Mouse (Mus musculus): ENCODE results near the gene Pus7l. TPM values are rescaled to one million over a fixed set of nuclear protein-coding genes. Genes with fewer than 3 reads are reported as not detected.

The Pus7l gene
- polyA plus RNA-seq (2014; fragmentation: Nextera tagmentation; extraction: Ambion mirVana): 4.7 and 5.9 TPM in 2 replicates

DNA sequence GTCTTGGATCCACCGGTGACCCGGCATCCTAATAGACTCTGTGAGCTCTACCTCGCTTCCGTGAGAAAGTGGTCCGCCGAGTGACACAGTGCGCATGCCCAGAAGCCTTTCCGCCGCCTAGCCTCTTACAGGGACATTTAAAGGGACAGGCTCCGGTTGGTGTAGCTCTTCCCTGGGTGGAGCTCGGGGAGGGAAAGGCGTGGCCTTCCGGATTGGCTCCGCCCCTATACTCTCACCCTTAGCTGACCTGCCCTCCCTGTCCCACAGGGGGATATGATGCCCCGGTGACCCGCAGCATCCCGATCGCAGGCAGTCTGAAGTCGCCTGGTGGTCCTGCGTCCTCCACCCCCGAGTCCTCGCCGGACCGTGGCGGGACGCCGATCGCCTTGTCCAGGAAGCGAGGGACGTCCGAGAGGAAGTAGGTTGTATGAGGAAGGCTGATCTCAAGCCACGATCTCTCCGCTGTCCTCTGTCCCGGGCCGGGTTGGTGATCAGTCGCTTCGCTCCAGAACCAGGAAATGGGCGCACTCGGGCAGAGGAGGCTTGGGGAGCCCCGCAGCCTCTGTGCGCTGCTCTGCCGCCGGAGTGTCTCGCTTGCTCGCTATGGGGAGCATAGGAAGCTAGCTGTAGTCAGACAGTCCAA lies at the start of gene Pus7l, which contains the start of gene Irak4:
Gene Pus7l (minus strand): TSS at position 139 of the 643 bp plus-strand sequence.
Gene Irak4 (plus strand): TSS at position 235 of the 643 bp plus-strand sequence.
- under 1% methylated on average over 43 of the region's 45 CpGs for WGBS (ENCODE audit: insufficient replicate concordance)
- Histone ChIP-seq H3K4me1 (ENCODE audit: control insufficient read depth, insufficient read depth, low read length) (peaks cover 5% of the 10 kb centered on the region), H3K27me3 (ENCODE audit: control insufficient read depth, insufficient read depth, low read length) (no peaks in the 10 kb centered on the region), H3K36me3 (ENCODE audit: control insufficient read depth, insufficient read depth, low read length) (no peaks in the 10 kb centered on the region), H3K9me3 (replicated peaks; ENCODE audit: control insufficient read depth, low read length) (no peaks in the 10 kb centered on the region), H3K9ac (ENCODE audit: low read depth, low read length) (peak within 1 kb of the TSS; percentile 75), H3K4me2 (peak within 1 kb of the TSS; percentile 78), H3K27ac (ENCODE audit: low read depth, low read length) (no peak within 1 kb of the TSS), H3K4me3 (ENCODE audit: low read depth, low read length) (peak within 1 kb of the TSS; percentile 71)
- ATAC-seq (replicated peaks; ENCODE audit: insufficient number of reproducible peaks, low FRiP score, low TSS enrichment): peak; percentile 98

DNA sequence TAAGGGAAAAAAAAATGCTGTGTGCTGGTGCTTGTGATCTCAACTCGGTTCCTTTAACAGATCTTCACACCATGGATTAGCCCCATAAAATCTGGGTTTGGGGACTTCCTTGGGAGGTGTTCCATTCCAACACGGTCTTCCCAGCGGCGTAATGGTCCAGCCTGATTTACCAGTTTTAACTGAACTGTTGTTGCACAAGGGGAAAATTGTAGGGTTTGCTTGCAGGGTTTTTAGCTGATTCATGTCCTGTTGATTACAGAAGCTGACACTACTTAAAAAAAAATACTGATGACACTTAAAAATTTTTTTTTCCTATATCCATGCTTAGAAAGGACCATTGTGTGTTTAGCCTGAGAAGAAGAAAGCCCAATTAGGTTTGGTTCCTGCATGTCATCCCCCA lies 48.0 kb upstream of the Pus7l start:
- no peak overlapping the region for H3K4me2 ChIP-seq
- 83% methylated on average over 4 of the region's 4 CpGs for whole genome bisulfite sequencing (ENCODE audit: insufficient replicate concordance)
- H3K4me3 ChIP-seq (ENCODE audit: low read depth, low read length): no peak overlapping the region
- no peaks in the 10 kb centered on the region for H3K36me3 ChIP-seq (ENCODE audit: control insufficient read depth, insufficient read depth, low read length)
- no peak overlapping the region for H3K27ac ChIP-seq (ENCODE audit: low read depth, low read length)
- no peak overlapping the region for H3K9ac ChIP-seq (ENCODE audit: low read depth, low read length)
- no peaks in the 10 kb centered on the region for H3K9me3 ChIP-seq (replicated peaks; ENCODE audit: control insufficient read depth, low read length)
- no peak for ATAC-seq (replicated peaks; ENCODE audit: insufficient number of reproducible peaks, low FRiP score, low TSS enrichment)
- H3K27me3 ChIP-seq (ENCODE audit: control insufficient read depth, insufficient read depth, low read length): no peaks in the 10 kb centered on the region
- no peaks in the 10 kb centered on the region for H3K4me1 ChIP-seq (ENCODE audit: control insufficient read depth, insufficient read depth, low read length)

DNA sequence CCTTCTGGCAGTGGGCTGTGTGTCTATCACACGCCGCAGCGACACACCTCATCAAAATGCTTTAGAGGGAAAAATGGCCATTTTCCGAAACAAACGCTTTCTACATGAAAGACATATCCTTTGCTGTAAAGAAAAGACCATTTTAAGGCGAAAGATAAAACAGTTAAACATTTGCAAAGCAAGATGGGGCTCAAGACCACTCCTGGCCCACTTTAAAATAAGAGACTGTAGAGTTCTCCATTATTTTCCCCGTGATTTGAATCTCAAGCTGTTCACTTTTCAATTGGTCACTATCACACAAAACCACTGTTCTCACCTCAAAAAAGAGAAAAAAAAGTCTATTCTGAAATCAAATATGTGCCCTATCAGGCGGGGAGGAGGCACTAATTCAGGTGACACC lies 46.7 kb upstream of the Pus7l start:
- no peaks in the 10 kb centered on the region for H3K27me3 ChIP-seq (ENCODE audit: control insufficient read depth, insufficient read depth, low read length)
- peak overlapping the region; percentile 85 for H3K4me3 ChIP-seq (ENCODE audit: low read depth, low read length)
- H3K4me2 ChIP-seq: peak overlapping the region; percentile 63
- peak overlapping the region; percentile 43; the same call in 1 of the 2 replicates for H3K9ac ChIP-seq (ENCODE audit: low read depth, low read length)
- no peak for ATAC-seq (replicated peaks; ENCODE audit: insufficient number of reproducible peaks, low FRiP score, low TSS enrichment)
- no peaks in the 10 kb centered on the region for H3K4me1 ChIP-seq (ENCODE audit: control insufficient read depth, insufficient read depth, low read length)
- 14% methylated on average over 8 of the region's 8 CpGs for WGBS (ENCODE audit: insufficient replicate concordance)
- H3K9me3 ChIP-seq (replicated peaks; ENCODE audit: control insufficient read depth, low read length): no peaks in the 10 kb centered on the region
- no peak overlapping the region for H3K27ac ChIP-seq (ENCODE audit: low read depth, low read length)
- H3K36me3 ChIP-seq (ENCODE audit: control insufficient read depth, insufficient read depth, low read length): no peaks in the 10 kb centered on the region; the same call in 1 of the 2 replicates

DNA sequence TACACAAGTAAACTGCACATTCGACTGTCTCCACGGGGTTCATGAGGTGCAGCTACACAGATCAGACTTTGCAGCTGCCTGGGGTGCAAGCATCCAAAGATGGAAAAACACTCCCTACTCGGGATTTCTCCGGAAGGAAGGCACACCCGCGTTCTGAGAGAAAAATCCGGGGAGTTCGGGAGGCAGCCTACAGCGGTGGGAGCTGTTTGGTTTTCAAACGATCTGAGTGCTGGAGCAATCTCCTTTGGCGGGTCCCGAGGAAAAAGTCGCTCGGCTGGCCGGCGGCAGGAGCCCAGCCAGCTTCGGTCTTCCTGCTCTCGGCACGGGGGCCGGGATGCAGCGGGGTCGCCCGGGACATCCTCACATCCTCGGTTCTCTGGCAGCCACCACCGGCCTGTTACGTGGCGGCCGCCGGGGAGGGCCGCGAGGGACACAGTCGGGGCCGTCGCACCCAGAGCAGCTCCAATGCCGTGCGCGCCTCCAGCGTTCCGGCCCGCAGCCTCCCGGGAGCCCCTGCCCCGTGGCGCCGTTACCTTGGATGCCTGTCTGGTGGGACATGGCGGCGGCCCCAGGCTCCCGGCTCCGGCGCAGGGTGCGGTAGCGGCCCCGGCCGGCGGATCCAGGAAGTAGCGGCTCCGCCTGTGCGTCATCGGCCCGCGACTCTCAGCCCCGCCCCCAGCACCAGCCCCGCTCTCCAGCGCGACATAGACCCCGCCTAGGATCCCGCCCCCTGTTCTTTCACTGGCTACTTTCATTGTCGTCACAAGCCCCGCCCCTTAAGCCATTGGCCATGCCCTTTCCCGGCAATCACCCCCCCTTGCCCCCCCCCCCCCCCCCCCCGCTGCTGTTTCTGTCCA lies 46.1 kb upstream of the Pus7l start, which contains the start of gene Twf1:
Gene Twf1 (minus strand): TSS at position 671 of the 857 bp plus-strand sequence.
- ATAC-seq (replicated peaks; ENCODE audit: insufficient number of reproducible peaks, low FRiP score, low TSS enrichment): peak; percentile 99
- Histone ChIP-seq H3K4me1 (ENCODE audit: control insufficient read depth, insufficient read depth, low read length) (no peaks in the 10 kb centered on the region), H3K27ac (ENCODE audit: low read depth, low read length) (peak within 1 kb of the TSS; percentile 79), H3K4me2 (peak within 1 kb of the TSS; percentile 63), H3K9me3 (replicated peaks; ENCODE audit: control insufficient read depth, low read length) (no peaks in the 10 kb centered on the region), H3K27me3 (ENCODE audit: control insufficient read depth, insufficient read depth, low read length) (no peaks in the 10 kb centered on the region), H3K36me3 (ENCODE audit: control insufficient read depth, insufficient read depth, low read length) (no peaks in the 10 kb centered on the region; the same call in 1 of the 2 replicates), H3K9ac (ENCODE audit: low read depth, low read length) (peak within 1 kb of the TSS; percentile 90), H3K4me3 (ENCODE audit: low read depth, low read length) (peak within 1 kb of the TSS; percentile 85)
- under 1% methylated on average over 68 of the region's 70 CpGs for WGBS (ENCODE audit: insufficient replicate concordance)

DNA sequence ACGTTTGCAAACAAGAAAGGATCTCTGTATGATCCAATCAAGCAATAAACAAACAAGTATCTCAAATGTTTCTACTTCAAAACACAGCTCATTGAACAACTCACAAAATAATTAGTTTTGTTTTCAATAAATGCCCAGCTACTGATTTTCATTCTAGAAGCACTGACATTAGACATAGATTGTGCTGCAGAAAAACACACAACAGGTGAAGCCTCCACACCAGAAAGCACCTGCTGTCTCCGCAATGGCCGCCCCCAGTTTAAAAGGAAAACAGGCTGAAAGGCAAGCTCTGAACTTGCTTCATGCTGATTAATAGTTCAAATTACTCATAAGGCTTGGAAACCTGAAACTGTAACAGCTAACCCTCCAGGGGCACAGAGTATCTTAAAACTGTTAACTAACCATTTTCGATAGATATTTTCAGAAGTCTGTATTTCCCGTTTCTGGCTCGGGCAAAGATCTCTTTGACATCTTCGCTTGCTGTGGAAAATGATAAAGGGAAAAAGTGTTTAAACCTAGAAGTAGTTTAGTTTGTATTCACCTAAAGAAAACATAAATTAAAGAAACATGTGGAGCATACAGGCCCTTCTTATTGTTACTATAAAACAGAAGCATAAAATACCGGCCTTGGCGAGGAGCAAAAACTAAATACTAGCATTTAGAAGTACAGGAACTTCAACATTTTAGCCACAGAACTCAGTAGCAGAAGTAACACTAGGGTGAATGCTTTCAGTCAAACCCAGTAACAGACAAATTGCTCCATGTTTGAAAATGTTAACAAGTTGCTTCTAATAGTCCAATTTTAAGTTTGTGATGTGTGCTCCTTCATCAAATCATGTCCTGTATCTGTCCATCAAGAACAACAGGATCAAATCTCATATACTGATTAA lies 44.7 kb upstream of the Pus7l start:
- 88% methylated on average over 9 of the region's 9 CpGs for WGBS (ENCODE audit: insufficient replicate concordance)
- H3K36me3 ChIP-seq (ENCODE audit: control insufficient read depth, insufficient read depth, low read length): peaks cover 7% of the 10 kb centered on the region

DNA sequence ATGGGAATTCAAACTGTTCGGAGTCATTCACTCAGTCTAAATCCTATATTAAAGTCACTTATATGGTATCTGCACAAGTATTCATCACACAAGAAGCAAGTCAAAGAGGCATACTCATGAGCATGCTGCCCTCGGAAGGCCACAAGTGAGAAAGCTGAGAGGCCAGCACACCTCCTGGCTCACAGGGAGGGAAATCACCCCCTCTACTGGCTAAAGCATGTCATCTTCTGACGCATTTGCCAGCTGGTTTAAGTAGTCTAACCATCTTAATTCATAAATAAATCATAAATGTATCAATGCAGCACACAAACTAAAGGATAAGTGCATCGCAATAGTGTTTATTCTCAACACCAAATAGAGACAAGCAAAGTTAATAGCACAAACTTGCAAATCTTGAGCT lies 41.4 kb upstream of the Pus7l start:
- Histone ChIP-seq H3K9me3 (replicated peaks; ENCODE audit: control insufficient read depth, low read length) (no peaks in the 10 kb centered on the region), H3K27me3 (ENCODE audit: control insufficient read depth, insufficient read depth, low read length) (no peaks in the 10 kb centered on the region), H3K36me3 (ENCODE audit: control insufficient read depth, insufficient read depth, low read length) (peaks cover 27% of the 10 kb centered on the region), H3K27ac (ENCODE audit: low read depth, low read length) (no peak overlapping the region), H3K4me1 (ENCODE audit: control insufficient read depth, insufficient read depth, low read length) (no peaks in the 10 kb centered on the region), H3K4me3 (ENCODE audit: low read depth, low read length) (no peak overlapping the region), H3K4me2 (no peak overlapping the region), H3K9ac (ENCODE audit: low read depth, low read length) (no peak overlapping the region)
- 83% methylated on average over 4 of the region's 4 CpGs for WGBS (ENCODE audit: insufficient replicate concordance)
- no peak for ATAC-seq (replicated peaks; ENCODE audit: insufficient number of reproducible peaks, low FRiP score, low TSS enrichment)

More for the DNA sequence above, 44.7 kb upstream of the Pus7l start:
- no peaks in the 10 kb centered on the region for H3K27me3 ChIP-seq (ENCODE audit: control insufficient read depth, insufficient read depth, low read length)
- no peak overlapping the region for H3K9ac ChIP-seq (ENCODE audit: low read depth, low read length)
- no peak overlapping the region for H3K4me3 ChIP-seq (ENCODE audit: low read depth, low read length)
- no peak overlapping the region for H3K27ac ChIP-seq (ENCODE audit: low read depth, low read length)
- H3K4me1 ChIP-seq (ENCODE audit: control insufficient read depth, insufficient read depth, low read length): no peaks in the 10 kb centered on the region
- H3K4me2 ChIP-seq: peak overlapping the region; percentile 7; the same call in 1 of the 2 replicates
- ATAC-seq (replicated peaks; ENCODE audit: insufficient number of reproducible peaks, low FRiP score, low TSS enrichment): no peak
- H3K9me3 ChIP-seq (replicated peaks; ENCODE audit: control insufficient read depth, low read length): no peaks in the 10 kb centered on the region

DNA sequence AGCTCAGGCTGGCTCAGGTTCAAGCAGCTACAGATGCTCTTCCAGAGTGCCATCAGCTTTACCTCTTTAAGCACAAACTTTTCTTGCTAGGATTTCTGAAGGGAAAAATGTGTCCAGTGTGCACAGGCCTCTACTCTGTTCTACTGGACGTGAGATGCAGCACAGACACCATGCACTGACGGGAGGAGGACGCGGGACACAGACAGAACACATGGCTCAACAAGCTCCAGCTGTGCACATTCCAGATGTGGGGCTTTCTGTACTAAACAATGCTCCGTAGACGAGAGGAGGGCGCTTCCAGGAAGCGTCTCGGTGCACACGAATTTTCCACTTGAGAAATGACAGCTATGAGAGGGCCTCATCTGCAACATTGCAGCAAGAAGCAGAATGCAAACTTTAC lies 39.8 kb upstream of the Pus7l start:
- WGBS (ENCODE audit: insufficient replicate concordance): 85% methylated on average over 10 of the region's 10 CpGs
- no peak for ATAC-seq (replicated peaks; ENCODE audit: insufficient number of reproducible peaks, low FRiP score, low TSS enrichment)
- H3K36me3 ChIP-seq (ENCODE audit: control insufficient read depth, insufficient read depth, low read length): peaks cover 29% of the 10 kb centered on the region

DNA sequence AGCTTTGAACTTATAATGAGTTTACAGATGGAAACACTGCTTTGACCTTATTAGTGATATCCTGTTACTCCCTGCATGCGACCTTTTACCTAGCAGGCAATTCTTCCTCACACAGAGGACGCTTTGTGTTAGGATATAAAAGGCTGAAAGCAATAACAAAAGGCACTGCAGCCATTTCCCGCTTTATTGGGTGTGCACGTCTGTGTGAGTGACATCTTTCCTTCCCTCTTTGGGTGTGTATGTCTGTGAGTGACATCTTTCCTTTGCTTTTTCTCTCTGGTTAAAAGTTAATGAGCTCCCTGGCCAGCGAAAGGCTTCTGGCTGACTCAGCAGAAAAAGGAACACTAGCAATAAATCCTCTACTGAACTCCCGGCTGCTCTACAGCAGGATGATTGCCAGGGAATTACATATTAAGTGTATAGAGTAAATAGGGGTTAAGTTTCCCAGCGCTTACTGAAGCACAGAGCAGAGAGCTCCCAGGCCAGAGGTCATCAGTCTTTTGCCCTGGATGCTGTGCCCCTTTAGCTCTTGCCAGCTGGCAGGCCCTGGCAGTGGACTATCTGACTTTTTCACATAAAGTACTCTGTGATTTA lies 38.8 kb upstream of the Pus7l start:
- H3K9ac ChIP-seq (ENCODE audit: low read depth, low read length): no peak overlapping the region
- H3K4me1 ChIP-seq (ENCODE audit: control insufficient read depth, insufficient read depth, low read length): no peaks in the 10 kb centered on the region
- H3K4me3 ChIP-seq (ENCODE audit: low read depth, low read length): no peak overlapping the region
- no peaks in the 10 kb centered on the region for H3K9me3 ChIP-seq (replicated peaks; ENCODE audit: control insufficient read depth, low read length)
- H3K27ac ChIP-seq (ENCODE audit: low read depth, low read length): no peak overlapping the region
- no peak overlapping the region for H3K4me2 ChIP-seq
- peaks cover 29% of the 10 kb centered on the region for H3K36me3 ChIP-seq (ENCODE audit: control insufficient read depth, insufficient read depth, low read length)
- ATAC-seq (replicated peaks; ENCODE audit: insufficient number of reproducible peaks, low FRiP score, low TSS enrichment): no peak
- no peaks in the 10 kb centered on the region for H3K27me3 ChIP-seq (ENCODE audit: control insufficient read depth, insufficient read depth, low read length)
- WGBS (ENCODE audit: insufficient replicate concordance): 84% methylated on average over 7 of the region's 7 CpGs

More for the DNA sequence above, 39.8 kb upstream of the Pus7l start:
- Histone ChIP-seq H3K4me3 (ENCODE audit: low read depth, low read length) (no peak overlapping the region), H3K27me3 (ENCODE audit: control insufficient read depth, insufficient read depth, low read length) (no peaks in the 10 kb centered on the region), H3K9ac (ENCODE audit: low read depth, low read length) (no peak overlapping the region), H3K4me1 (ENCODE audit: control insufficient read depth, insufficient read depth, low read length) (no peaks in the 10 kb centered on the region), H3K4me2 (no peak overlapping the region), H3K9me3 (replicated peaks; ENCODE audit: control insufficient read depth, low read length) (no peaks in the 10 kb centered on the region), H3K27ac (ENCODE audit: low read depth, low read length) (no peak overlapping the region)

Measured in heart, embryonic 11.5 days (tissue).